Mouse (Mus musculus) thymus, postnatal 0 days (tissue): ENCODE measurements around the gene Acsm2. TPM values are rescaled to one million over a fixed set of nuclear protein-coding genes. Genes with fewer than 3 reads are reported as not detected.
"Not testable (repeated sequence)": the region's sequence is repeated elsewhere in the genome, so short reads cannot be mapped to it uniquely, and the experiment has no call there.

Experiments used
- DNase-seq: peaks from one replicate; pipeline ENCODE4 v3.0.0-alpha.2; 2015; ENCODE audit warnings: low spot score
- polyA plus RNA-seq: library from polyadenylated mRNA; unstranded; fragments of >200 nt; fragmentation: Nextera tagmentation; extraction: Ambion mirVana; gene quantifications from 2 replicates; pipeline ENCODE4 v1.2.1, GENCODE M21; 2015

Acsm2 gene
- polyA plus RNA-seq, 1 experiment from 2014 or later, result not detected

DNA sequence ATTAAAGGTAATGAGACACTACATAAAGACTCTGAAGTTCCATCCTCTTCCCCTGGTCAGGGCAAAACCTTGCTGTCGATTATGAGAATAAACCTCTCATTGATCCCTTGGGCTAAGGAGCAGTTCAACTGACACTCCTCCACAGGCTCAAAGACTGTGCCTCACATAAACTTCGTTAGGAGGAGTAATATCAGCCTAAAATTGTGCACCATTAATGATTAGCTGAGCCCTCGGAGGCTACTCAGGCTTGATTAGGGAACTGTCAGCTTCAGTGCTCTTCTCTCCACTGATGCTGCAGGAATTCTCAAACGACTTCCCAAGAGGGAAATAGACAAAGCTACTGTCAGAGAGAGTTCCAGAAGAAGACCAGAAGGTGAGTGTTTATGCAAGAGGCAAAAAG, 7.3 kb downstream of the Acsm2 start:
- DNase-seq, result no peak

- not testable (repeated sequence) for DNase-seq
Observed at GRCm38 (mm10) chr7:119562476-119562875, 8.3 kb downstream of the Acsm2 start.

DNA sequence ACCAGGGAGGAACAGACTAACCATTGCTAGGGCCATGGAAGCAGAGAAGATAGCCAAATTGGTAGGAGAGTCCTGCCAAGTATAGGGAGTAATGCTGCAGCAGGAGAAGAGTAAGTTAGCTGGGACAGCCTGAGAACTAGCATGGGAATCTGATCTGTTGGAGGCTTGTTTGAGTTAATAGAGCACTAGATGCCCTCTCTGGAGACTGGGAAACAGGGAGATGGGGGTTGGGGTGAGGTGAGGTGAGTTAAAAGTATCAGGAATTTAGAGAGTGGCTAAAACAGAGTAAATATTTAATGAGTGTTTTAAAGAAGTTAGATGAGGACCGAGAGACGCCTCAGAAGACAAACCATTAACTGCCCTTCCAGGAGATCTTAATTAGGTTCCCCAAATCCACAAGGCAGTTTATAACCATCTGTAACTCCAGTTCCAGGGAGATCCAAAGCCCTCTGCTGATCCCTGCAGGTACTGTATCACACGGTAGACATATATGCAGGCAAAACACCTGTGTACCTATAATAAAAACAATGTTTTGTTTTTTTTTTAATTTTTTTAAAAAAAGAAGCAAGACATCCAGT, 40.5 kb downstream of the Acsm2 start:
- no peak for DNase-seq

GRCm38 (mm10) chr7:119595306-119595705, 41.2 kb downstream of the Acsm2 start:
- DNase-seq, result no peak

- DNase-seq, result no peak
Observed at GRCm38 (mm10) chr7:119596536-119596935, 42.4 kb downstream of the Acsm2 start.

DNA sequence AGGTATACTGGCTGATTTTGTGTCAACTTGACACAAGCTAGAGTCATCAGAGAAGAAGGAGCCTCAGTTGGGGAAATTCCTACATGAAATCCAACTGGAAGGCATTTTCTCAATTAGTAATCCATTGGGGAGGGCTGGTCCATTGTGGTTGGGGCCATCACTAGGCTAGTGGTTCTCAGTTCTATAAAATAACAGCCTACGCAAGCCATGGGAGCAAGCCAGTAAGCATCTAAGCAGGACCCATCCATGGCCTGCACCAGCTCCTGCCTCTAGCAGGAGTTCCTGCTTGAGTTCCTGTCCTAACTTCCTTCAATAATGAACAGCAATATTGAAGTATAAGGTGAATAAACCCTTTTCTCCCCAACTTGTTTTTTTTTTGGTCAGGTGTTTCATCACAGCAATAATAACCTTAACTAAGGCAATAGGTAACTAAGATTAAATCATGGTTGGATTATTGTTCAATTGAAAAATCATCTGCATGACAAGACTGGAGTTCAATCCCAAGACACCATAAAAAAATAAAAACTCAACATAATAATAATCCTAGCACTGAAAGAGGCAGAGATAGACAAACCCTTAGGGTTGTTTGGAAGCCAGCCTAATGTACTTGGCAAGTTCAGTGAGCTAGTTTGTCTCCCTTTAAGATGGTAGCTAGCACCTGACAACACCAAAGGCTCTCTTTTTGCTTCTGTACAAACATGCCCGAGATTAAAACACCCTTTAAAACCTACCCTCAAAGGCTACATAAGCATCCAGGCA, 47.2 kb downstream of the Acsm2 start:
- no peak for DNase-seq

- no peak for DNase-seq
Observed at GRCm38 (mm10) chr7:119601954-119602317, 47.8 kb downstream of the Acsm2 start.

- DNase-seq, result no peak
Observed at GRCm38 (mm10) chr7:119604903-119605483, 50.9 kb downstream of the Acsm2 start.

GRCm38 (mm10) chr7:119605926-119606663, 52.0 kb downstream of the Acsm2 start:
- DNase-seq, result no peak

DNA sequence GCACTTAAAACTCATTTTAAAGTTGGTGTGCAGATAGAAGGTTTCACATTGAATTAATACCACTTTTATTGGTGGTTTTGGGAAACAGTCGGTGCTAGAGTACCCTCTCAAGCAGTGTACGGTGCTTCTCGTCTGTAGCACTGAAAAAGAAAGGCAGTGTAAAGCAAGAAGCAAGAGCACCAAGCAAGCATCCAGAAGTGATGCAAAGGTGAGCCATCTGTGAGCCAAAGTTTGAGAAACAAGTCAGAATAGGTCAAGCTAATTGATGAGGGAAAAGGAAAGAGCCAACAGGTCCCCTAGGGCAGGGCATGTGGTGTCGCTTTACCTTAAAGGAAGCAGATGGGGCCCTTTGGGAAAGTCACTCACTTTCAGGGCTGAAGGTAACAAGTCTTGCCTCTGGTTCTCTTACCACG, 52.5 kb downstream of the Acsm2 start, which contains the start of gene Acsm1:
Gene Acsm1, plus strand, starts transcription at position 363 of the 413 bp plus-strand sequence.
- DNase-seq, result no peak

- DNase-seq, result no peak
Observed at GRCm38 (mm10) chr7:119607796-119608515, 53.8 kb downstream of the Acsm2 start.

DNA sequence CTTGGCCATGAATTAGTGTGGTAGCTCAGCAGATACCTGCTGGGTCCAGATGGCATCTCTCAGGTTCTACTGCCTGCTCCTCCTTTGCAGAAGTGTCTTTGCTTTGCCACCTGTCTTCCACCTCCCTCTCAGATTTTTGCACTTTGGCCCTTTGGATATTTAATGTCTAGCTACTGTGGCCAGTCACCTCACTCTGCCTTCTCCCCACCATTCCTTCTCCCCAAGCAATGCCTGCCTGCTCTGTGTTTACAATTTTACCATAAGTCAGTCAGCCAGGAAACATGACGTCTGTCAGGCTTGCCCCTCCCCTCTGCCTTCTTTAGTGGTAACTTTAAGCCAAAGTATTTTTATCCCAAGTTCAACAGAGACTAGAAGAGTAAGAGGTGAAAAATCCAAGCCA, 62.4 kb downstream of the Acsm2 start:
- no peak for DNase-seq

DNA sequence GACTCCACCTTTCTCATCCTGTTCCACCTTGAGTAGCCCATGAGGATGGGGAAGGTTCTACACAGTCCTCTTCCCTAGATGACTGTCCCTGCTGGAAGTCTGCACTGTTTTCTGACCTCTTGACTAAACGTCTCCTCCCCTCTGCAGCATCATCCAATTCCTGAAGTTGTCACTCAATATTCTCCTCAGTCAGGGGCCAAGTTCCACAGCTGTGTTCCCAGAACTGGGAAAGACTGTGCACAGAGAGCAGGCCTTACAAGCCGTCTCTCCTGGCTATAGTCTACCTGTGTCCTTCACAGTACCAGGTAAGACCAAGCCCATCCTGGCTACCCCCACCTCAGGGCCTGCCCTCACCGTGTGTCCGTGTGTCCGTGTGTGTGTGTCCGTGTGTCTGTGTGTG, 63.5 kb downstream of the Acsm2 start:
- no peak for DNase-seq

DNA sequence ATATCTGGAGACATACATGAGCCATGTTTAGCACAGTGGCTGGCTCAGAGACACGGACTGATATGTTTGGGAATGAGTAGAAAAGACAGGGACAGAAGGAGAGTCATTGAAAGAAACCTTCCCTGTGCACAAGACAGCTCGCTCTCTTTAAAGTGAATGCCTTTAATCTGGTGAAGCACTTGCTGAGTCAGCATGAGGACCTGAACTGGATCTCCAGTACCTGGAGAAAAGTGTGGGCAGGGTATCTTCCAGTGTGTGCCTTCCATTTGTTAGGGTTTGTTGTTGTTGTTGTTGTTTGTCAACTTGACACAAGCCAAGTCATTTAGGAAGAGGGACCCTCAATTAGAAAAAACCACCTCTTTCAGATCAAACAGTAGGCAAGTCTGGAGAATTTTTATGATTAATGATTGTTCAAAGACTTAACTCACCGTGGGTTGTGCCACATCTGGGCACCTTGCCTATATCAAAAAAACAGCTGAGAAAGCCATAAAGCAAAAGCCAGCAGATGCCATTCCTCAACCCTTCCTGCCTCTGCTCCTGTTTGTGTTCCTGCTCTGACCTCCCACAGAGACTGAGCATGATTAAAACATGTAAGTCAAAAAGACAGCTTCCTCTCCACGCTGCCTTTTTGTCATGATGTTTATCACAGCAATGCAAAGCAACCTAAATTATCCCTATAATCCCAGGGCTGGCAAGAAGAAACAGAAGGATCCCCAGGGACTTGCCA, 64.2 kb downstream of the Acsm2 start:
- DNase-seq, result no peak

- no peak for DNase-seq
Observed at GRCm38 (mm10) chr7:119620157-119620556, 66.0 kb downstream of the Acsm2 start.

DNA sequence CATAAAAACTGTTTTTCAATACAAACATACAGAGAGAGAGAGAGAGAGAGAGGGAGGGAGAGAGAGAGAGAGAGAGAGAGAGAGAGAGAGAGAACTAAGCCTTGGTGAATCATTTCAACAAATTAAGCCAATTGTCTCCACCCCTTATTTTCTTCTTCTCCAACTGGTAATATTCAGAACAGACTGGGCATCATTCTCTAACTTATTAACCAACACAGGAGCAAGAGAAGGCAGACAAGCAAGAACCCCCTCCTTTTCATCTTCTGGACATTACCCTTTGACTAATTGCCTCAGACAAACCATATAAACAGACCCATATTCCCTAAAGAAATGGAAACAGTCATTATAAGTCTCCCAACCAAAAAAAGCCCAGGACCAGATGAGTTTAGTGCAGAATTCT, 84.6 kb downstream of the Acsm2 start:
- DNase-seq, result no peak

GRCm38 (mm10) chr7:119642307-119642706, 88.2 kb downstream of the Acsm2 start:
- no peak for DNase-seq
